Mouse (Mus musculus) heart, postnatal 36 days (tissue): ENCODE data around the gene Gm4491. TPM values are rescaled to one million over a fixed set of nuclear protein-coding genes. Genes with fewer than 3 reads are reported as not detected.

Source experiments
- DNase-seq, 2 experiments: peaks; one replicate each; pipeline ENCODE4 v3.0.0; 2021 to 2022
- intact Hi-C: fragments of 180-260 bp; cut with DNase I; formaldehyde crosslinking; loops from one replicate; pipeline ENCODE4 v1.15.1; 2025
- total RNA-seq, 2 experiments: library from RNA; stranded (reverse); gene quantifications; 2 replicates each; pipeline ENCODE4 v1.2.3; 2021

Gene Gm4491
- not detected for total RNA-seq

DNA sequence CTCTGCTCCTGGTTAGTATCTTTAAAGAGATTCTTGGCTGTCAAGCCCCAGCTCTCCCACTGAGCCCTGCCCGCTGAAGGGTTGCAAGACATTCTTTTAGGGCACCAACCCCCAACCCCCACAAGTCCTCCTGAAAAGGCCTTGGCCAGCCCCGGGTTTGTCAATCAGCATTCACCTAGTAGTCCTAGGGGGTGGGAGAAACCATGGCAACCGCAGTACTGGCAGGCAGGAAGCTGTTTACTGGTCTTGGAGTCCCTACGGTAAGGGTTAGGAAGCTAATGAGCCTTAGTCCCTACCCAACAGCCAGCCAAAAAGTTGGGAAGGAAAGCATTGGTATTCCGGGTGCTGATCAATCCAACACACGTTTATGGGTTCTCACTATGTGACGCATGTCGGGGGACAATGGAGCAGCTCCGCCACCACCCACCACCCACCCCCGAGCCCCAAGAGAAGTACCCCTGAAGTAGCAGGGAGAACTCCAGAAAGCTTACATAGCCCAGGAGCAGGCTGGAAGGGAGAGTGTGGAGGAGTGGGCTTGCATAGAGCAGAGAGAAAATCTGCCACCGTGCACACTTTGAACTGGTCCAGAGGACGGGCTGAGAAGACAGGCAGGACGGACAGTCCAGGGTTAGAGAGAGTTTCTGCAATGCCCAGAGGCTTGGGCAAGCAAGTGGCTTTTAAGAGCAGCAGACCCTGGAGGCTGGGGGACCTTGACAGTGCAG is at the start of gene Gm4491:
Gene Gm4491 (minus strand): TSS at position 61 of the 722 bp plus-strand sequence.
- intact Hi-C loops: no loop called here
- DNase-seq: no peak

DNA sequence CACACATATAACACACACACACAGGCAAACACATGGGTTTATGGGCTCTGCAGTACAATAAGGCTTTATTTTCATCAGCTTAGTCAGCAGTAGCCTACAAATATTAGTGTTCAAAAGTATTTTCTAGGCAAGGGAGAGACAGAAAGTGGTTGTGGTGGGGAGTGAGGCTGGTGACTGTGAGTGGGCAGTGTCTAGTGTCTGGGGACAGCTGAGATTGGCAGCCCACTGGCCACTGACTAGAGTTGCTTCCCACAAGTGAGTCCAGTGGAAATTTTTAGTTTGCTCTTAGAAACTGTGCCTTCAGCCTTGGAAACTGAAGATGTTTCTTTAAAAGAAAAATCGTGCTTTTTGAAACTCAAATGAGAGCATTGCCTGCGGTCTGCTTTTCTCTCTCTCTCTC is 46.1 kb upstream of the Gm4491 start:
- intact Hi-C loops: no loop called here
- DNase-seq: no peak

DNA sequence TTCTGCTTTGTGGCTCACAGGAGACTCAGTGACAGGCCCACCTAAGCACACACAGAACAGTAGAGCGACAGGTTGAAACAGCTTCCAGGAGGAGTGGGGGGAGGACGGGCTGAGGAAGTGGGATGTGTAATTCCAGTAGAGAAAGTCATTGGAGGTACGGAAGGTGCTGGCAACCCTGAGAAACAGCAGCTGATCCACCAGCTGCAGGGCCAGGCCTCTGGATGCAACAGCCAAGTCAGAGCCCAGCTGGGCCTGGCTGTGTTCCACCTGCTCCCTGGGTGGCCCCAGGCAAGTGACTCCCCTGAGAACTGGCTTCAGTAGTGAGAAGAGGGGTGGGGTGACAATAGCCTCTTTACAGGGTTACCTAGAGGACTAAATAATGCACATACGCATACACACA is 45.5 kb upstream of the Gm4491 start:
- intact Hi-C loops: no loop called here
- peak; percentile 38 to 47 for DNase-seq

DNA sequence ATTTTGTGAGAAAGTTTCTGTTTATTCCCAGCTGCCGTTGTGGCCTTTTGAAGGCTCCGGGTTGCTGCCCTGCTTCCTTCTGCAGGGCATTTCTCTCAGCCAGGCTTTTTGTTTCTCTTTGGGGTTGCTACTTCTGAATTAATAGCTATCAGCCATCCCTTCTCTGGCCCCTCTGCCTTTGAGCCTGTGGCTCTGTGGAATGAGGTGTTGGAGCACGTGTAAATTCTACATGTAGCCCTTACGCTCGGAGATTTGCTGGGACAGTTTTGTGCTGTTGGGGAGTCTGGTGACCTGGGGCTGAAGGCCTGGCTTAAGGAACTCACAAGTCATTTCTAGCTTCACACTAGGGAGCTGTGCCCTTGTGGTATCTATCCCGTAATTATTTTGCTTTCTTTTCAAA is 39.2 kb upstream of the Gm4491 start:
- DNase-seq: no peak
- intact Hi-C loops: no loop called here

DNA sequence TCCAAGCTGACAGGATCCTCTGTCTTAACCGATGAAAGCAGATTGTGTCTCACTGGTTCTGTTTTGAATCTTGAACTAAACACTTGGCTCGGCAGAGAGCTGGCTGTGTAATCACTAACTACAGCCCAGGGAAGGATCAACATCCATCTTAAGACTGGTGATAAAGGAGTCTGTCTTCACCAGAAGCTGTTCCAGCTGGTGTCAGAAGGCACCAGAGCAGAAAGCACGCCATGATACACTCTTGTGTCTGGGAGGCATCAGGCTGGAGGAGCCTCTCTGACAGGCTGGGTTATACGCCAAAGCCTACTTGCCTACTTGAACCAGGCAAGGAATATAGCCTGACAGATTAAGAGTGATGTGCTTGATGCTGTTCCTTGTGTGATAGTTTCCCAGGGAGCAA is 30.1 kb upstream of the Gm4491 start:
- no peak for DNase-seq
- intact Hi-C loops: no loop called here

DNA sequence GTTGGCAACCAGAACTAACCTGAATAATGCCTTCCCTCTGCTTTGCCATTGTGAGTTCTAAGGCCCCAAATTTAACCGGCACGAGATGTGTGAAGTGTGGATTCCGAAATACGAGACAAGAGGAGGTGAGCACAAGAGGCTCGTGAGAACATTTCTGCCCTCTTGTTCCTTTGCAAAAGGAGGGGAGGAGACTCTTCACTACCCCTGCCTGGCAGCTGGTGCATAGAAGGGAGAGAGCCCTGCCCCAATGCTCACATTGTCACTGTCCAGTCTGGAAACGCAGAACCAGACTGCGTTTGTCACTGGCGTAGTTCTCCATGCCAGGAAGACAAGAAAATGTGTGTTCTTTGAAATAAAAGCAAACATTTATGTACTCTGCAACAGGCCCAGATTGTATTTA is 19.6 kb upstream of the Gm4491 start:
- intact Hi-C loops: no loop called here
- no peak for DNase-seq

DNA sequence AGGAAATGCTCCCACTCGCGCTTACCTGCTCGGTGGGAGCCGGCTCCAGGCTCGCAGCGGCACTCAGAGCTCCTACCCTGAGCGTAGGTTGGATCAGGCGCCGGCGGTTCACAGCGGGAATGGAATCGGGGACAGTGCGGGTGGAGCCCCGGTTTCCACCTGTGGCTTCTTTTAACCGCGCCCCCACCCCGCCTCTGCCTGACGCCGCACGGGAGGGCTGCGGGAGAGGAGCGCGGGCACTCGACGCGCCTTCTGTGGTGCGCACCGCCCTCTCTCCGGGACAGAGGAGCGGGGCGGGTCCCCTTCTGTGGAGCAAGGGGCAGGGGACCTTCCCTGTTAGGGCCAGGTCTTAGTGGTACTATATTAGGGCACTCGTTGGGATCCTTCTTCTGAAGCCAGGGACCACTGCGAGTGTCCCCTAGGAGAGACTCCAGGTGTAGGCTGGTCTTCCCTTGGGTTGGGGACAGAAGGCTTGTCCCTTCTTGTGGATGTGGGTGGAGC is 17.5 kb upstream of the Gm4491 start, which contains the start of gene Gjb6:
Gene Gjb6 (minus strand): TSS at position 451 of the 501 bp plus-strand sequence.
- intact Hi-C loops: no loop called here
- DNase-seq: no peak

DNA sequence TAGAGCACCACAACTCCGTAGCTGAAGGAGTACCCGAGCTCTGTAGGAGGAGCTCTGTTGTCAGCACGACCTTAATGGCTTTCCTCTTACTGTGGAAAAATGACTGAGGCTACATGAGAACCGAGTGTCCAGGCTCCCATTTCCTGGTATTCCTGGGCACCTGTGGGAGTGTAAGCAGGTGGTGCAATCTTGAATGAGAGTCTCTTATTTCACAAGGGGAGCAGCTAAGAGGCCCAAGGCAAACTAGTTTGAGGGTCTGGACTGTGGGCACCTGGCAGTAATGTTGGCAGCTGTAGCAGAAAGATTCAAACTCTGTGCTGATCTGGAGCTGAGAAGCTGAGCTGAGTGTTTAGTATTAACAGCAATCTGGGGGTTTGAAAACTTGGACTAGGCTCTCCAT is 11.7 kb upstream of the Gm4491 start:
- DNase-seq: no peak
- intact Hi-C loops: no loop called here

DNA sequence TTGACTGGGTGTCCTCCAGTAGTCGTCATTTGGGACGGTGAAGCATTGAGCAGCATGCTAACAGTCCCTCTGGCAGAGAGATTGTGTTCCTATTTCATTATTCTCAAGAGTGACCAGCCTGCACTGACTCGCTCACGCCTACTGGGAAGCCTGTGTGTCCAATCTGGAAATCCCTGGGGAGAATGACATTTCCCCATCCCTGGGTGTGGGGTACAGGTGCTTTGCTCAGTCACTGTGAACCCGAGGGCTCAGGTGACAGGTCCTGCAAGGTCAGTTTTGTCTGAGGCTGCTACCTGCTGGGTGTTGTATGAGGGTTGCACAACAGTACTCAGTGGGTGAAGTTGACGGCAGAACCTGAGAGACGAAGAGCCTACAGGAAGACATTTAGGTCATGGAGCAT is 6.6 kb upstream of the Gm4491 start:
- no peak for DNase-seq
- intact Hi-C loops: no loop called here

DNA sequence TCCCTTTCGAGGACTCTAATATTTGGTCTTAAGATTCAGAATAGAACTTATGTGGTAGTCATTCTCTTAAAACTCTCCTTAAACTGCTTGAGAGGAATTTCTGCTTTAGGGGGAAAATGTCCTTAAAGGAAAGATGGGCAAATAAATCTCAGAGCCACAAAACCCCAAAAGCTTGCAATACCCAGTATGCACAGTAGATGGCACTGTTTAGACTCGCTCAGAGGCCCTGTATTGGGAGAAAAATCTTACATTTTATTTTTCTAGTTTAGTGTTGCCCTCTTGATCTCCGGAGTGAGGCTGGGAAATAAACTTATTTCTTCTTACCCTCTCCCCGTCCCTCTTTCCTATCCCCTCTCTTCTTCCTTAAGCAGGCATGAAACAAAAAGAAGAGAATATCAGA is 6.5 kb downstream of the Gm4491 start:
- DNase-seq: peak; percentile 25 to 29

DNA sequence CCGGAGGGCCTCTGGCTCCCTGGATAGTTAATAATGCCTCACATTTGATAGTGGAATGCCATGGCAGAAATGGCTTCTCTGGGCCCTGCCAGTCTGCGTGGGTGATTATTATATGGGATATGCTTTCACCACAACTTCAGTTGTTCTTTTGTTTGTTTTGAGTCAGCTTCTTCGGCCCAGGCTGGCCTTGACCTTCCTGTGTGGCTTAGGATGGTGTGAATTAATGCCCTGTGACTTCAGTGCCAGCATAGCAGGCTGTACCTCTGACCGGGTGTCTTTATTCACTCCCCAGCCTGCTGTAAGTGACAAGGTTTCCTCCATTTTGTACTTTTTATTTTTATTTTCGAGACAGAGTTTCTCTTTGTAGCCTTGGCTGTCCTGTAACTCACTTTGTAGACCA is 7.8 kb downstream of the Gm4491 start:
- intact Hi-C loops: loop anchor here (2.0 kb wide), 1 partner anchor 305 kb away; no protein-coding TSS in a partner anchor
- no peak for DNase-seq

More for the DNA sequence above, 6.5 kb downstream of the Gm4491 start:
- intact Hi-C loops: loop anchor here (1.0 to 2.0 kb wide), 2 partner anchors 253 to 304 kb away; no protein-coding TSS in a partner anchor

DNA sequence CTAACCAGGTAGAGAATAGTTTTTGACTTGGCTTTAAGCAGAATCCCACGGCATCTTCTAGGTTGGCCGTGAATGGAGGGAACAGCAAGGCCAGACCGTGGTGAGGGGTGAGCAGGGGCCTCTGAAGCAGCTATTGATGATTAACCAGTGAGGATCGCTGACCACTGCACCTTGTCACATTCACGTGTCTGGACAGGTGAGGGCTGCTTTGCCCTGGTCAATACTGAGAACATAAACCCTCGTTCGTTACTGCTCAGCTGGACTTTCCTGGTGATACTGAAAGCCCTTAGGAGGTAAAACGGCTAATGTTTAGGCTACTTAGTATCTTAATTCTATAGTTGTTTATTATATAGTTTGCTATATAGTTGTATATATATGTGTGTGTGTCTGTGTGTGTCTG is 8.6 kb downstream of the Gm4491 start:
- intact Hi-C loops: no loop called here

DNA sequence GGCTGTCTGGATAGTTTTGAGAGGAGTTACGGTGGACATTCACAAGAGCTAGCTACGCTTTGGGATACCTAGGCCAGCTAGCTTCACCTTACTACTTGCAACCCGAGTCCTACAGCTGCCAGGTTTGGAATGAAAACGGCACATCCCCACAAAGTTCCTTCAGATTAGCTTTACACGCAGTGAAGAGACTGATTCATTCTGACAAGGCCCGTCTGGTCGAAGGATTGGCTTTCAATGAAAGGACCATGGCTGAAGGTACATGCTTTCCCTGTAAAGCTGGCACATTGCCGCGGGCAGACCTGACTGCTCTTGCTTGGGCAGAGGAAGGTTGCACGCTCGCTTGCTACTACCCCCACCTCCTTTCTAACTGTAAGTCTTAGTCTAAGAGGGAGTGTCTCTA is 10.0 kb downstream of the Gm4491 start:
- no peak for DNase-seq
- intact Hi-C loops: no loop called here

More for the DNA sequence above, 8.6 kb downstream of the Gm4491 start:
- DNase-seq: no peak

DNA sequence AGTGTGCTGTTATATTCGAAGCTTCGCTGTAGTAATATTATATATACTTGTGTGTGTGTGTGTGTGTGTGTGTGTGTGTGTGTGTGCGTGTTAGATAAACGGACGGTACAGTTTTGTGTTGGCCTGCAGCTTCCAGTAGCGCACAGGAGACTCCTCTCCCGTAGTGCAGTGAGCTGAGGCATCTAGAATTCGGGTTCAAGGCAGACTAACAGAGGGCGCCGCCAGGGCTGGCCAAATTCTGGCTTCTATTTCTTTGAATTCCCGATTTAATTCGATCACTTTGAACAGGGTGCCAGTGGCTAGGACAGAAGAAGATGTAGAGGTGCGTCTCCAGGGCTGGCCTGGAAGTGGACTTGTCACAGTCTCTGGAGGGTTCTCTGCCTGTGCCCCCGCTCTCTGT is 10.6 kb downstream of the Gm4491 start:
- intact Hi-C loops: no loop called here

DNA sequence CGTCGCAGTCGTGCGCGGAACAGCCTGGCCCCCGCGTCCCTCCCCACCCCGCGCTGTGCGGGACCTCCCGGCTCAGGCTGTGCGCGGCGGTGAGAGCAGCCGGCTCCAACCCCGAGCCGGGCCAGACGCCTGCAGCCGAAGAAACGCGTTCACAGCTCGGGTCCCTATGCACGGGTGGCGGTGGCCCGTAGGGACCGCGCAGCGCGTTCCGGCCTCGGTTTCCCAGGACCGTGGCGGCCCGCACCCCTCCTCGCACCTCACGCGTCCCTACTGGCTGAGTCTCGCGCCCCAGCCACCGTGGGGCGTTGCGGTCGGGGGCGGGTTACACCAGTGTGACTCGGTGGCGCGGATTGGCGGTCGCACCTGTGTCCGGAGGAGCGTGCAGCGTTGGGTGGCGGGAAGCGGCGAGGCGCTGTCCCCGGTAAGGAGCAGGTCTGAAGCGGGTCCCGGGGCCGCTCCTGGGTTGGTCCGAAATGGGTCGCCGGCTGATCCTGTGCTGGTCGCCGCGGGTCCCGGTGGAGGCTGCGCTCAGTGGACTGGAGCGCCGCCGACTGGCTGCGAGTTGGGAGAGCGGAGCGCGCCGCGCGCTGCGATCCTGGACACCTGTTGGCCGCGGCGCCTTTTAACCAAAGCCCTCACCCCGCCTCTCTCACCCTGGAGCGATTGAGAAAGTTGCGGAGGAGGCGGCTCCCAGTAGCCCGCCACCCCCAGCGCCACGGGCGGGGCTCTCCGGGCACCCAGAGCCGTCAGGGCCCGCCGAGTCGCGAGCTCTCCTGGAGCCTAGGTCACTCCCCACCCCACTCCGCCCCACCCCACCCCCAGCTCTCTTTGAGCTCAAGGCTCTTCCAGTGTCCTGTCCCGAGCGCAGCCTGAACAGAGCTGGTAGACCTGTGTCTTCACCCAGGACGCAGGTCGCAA is 11.3 kb downstream of the Gm4491 start, which contains the start of gene Gjb2:
Gene Gjb2 (minus strand): TSS at position 597 of the 918 bp plus-strand sequence.
- peak; percentile 7 to 9 for DNase-seq

More for the DNA sequence above, 10.6 kb downstream of the Gm4491 start:
- DNase-seq: no peak

DNA sequence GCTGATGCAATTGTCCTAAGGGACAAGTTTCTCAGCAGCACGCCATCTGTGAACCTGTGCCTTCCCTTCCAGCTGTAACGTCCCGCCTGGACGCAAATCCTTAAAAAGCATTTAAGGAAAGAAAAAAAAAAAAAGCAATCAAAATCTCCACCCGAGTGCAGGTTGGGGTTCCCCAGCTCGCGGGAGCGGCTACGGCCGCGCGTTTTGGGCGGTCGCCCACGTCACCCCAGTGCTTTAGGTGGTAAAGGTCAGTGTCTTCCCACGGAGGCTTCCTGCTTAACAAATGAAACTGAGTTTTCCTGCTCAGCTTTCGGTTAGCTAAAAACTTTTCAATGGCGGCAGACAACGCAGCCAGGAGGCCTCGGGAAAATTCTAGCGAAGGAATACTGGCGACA is 12.0 kb downstream of the Gm4491 start:
- intact Hi-C loops: no loop called here
- DNase-seq: no peak

More for the DNA sequence above, 11.3 kb downstream of the Gm4491 start, which contains the start of gene Gjb2:
- intact Hi-C loops: no loop called here

DNA sequence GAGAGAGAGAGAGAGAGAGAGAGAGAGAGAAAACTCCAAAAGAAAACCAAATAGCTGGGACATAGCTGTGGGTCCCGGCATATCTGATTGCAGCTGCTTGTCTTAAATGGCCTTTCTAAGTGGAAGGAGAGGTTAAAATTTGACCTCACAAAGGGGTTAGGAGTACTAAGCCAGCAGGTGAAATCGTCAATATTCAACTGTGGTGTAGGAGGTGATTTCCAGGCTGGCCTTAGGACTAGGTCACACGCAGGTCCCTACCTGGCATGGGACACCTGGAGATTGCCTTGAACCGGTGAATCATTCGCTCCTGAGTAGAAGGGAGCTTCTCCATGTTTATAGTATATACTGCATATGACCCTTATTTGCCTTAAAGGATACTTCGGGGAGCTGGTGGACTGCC is 12.6 kb downstream of the Gm4491 start:
- no peak for DNase-seq
- intact Hi-C loops: no loop called here

DNA sequence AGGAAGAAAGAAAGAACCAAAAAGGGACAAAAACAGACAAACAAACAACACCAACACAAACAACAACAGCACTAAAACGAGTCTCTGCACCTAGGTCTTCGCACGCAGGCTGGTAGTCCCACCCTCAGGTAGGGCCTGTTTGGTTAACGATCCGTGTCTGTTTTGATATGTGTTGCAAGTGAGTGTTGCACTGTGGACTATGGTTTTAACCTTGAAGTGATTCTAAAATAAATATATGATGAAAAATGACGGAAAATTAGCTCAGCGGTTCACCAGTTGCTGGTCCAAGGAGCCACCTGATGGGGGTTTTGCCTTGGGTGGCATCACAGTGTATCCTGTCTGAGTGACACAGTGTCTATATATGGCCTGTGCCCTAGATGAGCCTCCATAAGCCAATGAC is 14.1 kb downstream of the Gm4491 start:
- intact Hi-C loops: no loop called here
- no peak for DNase-seq

DNA sequence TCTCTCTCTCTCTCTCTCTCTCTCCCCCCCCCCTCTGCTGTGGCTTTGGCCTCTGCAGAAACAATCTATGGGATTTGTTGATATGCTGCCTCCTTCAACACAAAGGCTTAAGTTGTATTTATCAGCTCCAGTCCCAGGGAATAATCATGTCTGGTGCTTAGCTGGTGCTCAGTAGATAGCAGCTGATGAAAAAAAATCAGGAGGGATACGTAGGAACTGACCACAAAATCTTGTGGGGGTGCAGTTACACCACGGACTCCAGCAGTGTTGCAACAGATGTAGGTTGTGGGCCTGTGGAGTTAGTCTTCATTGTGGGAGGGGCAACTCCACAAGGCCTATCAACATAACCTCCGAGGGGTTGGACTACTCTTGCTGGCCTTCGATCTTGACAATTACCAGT is 19.8 kb downstream of the Gm4491 start:
- intact Hi-C loops: no loop called here
- DNase-seq: no peak

DNA sequence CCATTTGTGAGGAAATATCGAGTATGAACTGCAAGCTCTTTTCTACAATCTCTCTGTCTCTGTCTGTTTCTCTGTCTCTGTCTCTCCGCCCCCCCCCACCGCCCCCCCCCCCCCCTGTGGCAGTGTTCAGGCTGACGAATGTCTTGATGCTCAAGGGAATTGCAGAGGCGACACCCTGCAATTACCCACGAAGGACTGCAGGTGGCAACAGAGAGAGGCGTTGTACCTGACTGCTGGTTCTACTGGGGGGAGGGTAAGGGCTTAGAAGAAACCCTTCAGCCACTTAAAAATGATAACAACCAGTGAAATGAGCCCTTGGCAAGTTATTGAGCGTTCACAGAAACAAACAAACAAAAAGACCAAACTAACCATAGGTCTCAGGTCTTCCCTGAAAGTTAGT is 22.7 kb downstream of the Gm4491 start:
- intact Hi-C loops: loop anchor here (2.0 kb wide), 1 partner anchor 270 kb away; no protein-coding TSS in a partner anchor
- peak in 1 of 2 experiments; percentile 24 for DNase-seq

DNA sequence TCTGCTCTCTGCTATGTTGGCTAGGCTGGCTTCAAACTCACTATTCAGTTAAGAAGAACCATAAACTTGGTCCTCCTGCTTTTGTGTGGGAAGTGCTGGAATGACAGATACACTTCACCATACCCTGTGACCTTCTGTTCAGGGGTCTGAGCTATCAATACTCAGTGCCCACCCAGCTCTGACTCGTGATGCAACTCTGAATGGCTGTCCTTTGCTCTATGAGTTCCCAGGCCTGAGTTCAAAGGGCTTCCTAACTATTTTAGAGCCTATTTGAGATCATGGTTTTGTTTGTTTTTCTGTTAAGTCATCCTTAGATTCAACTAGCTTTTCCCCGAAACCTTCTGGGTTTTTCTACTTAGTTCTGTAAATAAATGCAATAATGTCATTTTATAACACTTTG is 25.7 kb downstream of the Gm4491 start:
- intact Hi-C loops: no loop called here
- no peak for DNase-seq
